Mouse (Mus musculus) layer of hippocampus, adult 9-10 months (tissue): ENCODE measurements around the gene Usp54.
A peak's percentile ranks its signal among the peaks of the same experiment; 100 is the strongest.

Experiments used
- DNase-seq: peaks from one replicate; pipeline ENCODE4 v3.0.0; 2022; ENCODE audit warnings: low spot score

The Usp54 gene

GRCm38 (mm10) chr14:20640644-20641437, at the start of gene Usp54:
Gene Usp54, minus strand, starts transcription at chr14:20641063.
- peak; percentile 94 for DNase-seq

DNA sequence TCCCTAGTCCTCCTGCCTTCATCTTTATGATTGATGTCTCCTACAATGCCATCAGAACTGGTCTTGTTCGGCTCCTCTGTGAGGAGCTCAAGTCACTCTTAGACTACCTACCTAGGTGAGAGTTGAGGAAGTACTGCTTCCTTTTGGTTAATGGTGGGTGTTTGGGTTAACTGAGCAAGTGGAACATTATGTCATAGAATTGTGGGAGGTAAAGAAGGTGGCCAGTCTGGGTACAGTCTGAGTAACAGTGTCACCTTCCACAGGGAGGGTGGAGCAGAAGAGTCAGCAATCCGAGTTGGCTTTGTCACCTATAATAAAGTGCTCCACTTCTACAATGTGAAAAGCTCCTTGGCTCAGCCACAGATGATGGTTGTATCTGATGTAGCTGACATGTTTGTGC, 48.1 kb upstream of the Usp54 start:
- no peak for DNase-seq

GRCm38 (mm10) chr14:20686576-20686975, 45.7 kb upstream of the Usp54 start:
- DNase-seq: no peak

DNA sequence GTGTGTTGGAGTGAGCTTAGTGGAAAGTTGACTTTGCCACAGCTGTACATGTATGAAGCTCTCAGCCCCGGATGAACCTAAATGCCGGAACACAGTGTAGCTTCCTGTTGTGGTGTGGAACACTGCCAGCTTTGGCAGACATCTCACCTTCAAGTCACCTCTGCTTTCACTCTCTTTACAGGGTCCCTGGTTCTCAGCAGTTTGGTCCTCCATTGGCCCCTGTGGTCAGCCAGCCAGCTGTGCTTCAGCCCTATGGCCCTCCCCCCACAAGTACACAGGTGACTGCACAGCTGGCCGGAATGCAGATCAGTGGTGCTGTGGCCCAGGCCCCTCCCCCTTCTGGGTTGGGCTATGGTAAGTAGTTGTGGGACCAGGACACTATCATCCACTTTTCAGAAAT, 41.6 kb upstream of the Usp54 start:
- no peak for DNase-seq

DNA sequence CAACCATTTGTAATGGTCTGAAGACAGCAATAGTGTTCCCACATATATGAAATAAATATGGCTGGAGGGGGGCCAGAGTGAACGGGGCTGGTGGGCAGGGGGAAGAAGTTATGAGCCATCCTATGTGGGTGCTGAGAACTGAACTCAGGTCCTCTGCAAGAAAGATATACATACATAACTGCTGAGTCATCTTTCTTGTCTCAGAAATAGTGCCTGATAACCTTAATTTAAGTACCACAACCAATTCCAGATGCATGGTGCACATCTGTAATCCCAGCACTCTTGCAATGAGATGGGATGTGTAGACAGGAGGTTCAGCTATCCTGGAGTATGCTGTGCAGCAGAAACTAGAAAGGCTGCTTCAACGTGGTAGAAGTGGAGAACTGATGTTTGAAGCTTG, 40.9 kb upstream of the Usp54 start:
- DNase-seq: no peak

DNA sequence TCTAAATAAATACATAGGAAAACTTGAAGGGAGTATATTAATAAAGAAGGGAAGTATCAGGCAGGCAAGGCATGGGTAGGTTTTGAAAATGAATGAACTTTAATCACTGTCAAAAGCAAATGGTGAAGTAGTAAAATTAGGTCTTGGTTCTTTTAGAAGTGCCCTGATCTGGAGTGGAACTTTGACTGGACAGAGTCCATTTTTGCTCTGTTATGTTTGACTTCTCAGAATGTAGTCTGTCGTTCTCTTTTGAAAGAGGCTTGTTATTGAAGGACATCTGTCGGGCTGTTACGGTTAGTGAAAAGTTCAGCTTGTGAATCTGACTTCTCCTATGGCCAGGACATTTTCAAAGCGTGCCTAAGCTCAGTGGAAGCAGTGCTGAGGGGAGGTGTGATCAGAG, 37.0 kb upstream of the Usp54 start:
- no peak for DNase-seq

DNA sequence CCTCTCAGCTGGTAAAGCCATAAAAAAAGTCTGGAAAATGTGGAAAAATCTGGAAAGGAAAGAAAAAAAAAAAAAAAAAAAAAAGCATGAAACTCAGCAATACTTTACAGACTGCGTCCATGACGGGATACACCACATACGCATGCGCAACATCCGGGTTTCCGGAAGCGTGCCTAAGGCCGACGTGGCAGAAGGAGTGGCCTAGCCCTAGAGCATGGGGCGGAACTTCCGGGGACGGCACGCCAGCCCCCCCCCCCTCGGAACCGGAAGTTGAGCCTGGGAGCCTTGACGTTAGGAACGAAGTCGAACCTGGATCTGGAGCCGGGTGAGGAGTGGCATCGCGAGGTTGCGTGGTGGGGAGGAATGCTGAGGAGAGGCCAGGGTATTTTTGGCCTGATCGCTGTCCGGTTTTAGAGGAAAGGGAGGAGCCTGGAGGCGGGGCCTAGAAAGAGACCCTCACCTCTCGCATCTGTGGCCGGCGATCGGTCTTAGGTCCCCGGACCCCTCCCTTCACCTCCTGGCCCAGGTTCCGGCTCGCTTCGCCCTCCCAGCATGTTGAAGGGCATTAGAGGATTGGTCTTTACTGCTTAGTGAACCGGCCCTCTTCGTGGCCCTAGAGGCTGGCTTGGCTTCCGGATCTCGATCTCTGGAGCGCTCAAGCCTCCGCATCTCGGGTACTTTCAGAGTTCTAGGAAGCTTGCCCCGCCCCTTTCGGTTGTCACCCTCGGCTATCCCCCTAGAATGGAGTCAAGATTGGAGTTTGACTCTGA, 33.4 kb upstream of the Usp54 start, which contains the start of gene Sec24c:
TSS of gene Sec24c (plus strand) at position 245 of the 770 bp plus-strand sequence.
- peak; percentile 88 for DNase-seq

DNA sequence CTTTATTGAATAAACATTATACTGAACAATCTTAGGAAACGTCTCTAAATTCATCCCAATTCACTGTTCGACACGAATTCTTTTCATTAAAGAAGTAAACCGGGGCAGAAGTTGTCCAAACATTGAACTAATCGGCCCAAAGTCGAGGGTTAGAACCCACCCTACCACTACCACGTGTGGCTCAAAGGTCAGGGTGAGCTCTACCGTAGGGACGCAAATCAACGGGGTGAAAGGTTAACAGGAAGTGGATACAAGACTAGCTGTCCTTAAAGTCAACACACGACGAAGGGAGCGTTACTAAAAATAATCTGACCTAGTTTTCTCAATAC, 32.8 kb upstream of the Usp54 start:
- DNase-seq: peak; percentile 53

DNA sequence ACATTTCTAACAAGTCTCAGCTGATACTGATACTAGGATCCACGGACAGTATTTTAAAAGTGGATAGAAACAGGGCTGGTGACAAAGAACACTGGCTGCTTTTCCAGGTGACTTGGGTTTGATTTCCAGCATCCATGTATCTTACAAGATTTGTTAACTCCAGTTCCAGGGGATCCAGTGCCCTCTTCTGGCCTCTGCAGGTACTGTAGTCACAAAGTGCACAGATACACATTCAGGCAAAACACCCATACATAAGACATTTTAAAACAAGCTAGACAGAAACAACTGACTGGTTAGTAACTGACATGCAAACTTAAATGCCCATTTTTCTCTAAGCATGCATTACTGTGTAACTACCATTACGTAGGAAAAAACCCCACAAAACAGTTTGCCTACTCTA, 32.1 kb upstream of the Usp54 start:
- DNase-seq: no peak

GRCm38 (mm10) chr14:20668154-20668810, 27.4 kb upstream of the Usp54 start, which contains the start of gene Synpo2l:
Gene Synpo2l, minus strand, starts transcription at chr14:20668354.
- no peak for DNase-seq

- no peak for DNase-seq
These were observed 26.6 kb upstream of the Usp54 start for GRCm38 (mm10) chr14:20667469-20667868.

- DNase-seq: no peak
These were observed 23.6 kb upstream of the Usp54 start for GRCm38 (mm10) chr14:20664436-20664835.

GRCm38 (mm10) chr14:20663601-20664000, 22.7 kb upstream of the Usp54 start:
- no peak for DNase-seq

- DNase-seq: no peak
These were observed 21.9 kb upstream of the Usp54 start for GRCm38 (mm10) chr14:20662740-20663139.

DNA sequence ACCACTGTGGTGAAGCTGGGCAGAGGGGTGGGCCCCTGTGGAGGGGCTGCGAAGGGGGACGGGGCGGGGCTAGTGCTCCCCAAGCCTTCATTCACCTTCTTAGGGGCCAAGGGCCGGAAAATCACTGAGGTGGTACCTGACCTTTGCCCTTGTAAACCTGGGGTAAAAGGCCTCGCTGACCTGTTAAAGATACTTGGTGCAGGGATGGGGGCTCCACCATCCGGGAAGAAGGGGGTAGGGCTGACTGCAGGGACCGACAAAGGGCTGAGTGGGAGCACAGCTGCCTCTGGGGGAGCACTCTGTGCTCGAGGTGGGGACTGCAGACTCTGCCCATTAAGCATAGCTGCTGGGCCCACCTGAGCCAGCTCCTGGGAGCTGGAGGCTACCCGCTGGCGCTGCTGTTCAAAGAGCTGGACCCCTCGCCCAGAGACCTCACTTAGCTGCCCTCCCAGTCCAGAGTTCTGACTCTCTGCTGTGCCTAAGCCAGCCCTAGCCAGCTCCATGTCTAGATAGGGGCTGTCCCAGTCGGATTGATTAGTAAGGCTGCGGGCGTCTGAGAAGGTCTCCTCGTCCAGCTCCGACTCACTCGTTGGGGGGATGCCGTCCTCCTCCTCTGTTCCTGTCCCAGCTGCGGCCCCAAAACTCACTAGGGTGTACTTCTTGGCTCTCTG, 20.9 kb upstream of the Usp54 start:
- DNase-seq: no peak

DNA sequence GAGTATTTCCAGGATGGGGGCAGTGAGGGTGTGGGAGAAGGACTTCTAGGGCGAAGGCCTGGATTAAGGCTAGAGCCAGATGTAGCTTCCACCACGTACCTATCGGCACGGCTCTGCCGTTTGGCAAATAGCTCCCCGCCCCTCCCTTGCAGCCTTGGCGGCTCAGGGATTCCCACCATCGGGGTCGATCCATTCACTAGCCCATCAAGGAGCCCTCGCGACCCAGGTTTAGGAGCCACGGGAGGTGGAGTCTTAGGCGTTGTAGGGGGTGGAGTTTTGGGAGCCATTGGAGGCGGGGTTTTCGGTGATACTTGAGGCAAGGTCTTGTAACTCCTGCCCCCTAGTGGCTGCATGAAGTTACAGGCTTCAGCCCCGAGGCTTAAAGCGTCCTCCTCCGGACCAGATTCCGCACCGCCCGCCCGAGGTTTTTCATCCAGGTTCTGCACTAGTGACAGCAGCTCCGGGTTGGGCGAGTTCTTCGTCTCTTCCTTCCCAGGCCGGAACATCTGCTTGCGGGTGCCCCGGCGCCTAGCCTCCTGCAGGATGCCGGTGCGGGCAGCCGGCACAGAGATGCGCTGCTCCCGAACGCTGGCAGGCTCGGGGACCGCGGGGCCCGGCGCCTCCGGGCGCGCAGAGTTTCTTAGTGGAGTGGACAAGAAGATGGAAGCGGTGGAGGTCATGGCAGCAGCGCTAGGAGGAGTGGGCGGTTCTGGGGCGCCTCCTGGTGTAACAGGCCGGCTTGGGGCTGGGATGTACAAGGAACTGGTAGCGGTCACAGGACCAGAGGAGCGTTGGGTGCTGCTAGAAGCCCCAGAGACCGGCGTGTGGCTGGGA, 20.2 kb upstream of the Usp54 start:
- DNase-seq: peak; percentile 96

DNA sequence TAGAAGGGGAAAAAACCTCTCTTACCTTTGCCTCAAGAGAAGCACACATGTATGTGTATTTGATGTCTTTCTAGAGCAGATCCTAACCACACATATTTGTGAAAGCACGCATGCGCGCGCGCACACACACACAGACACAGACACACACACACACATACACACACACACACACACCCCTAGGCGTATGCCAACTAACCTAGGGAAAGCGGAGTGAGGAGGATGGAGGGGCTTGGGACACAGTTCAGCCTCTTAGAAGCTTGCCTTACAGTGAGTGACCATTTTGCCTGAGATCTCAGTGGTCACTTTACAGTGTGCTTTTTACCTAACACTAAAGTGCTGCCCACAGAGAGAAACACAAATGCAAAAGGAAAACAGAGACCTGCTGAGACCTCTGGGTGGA, 18.8 kb upstream of the Usp54 start:
- DNase-seq: no peak

GRCm38 (mm10) chr14:20658902-20659301, 18.0 kb upstream of the Usp54 start:
- DNase-seq: no peak

DNA sequence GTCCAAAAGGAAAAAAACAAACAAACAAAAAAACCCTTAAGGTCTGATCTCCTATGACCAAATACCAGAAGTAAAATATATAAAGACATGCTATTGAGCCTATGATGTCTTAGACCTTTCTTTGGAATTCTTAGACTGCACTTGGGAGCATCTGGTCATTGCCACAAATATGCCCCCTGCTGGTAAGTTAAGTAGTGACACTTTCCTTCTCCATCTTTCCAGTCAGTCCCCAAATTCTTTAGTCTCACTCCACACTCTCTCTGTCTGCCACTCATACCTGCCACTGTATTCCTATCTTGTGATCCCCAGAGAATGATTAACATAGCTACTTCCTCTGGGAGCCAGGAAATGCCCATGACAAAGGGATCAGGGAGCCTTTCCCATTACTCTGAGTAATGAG, 17.5 kb upstream of the Usp54 start:
- no peak for DNase-seq

GRCm38 (mm10) chr14:20656361-20656760, 15.5 kb upstream of the Usp54 start, which contains the start of gene Myoz1:
Gene Myoz1, minus strand, starts transcription at chr14:20656540.
- DNase-seq: no peak

DNA sequence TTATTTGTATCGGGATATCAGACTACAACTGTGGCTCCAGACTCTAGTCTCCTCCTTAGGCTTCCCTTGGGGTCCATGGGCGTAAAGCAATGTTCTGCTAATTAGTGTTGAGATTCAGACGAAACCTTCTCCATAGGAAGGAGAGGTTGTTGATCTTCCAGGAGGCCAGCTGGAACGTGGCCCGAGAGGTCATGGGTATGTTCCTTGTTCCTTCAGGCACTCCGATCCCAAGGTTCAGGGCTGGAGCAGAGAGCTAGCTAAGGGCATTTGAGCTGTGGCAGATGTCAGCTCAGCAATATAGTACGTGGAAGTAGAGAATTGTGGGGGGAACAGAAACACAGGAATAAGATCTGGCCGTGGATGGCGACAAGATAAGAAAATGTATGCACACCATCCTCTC, 14.9 kb upstream of the Usp54 start:
- DNase-seq: no peak
